Mouse (Mus musculus) cerebellum, adult 11-12 months (tissue): ENCODE results near the gene Cdk6.
"Not testable (repeated sequence)": the region's sequence is repeated elsewhere in the genome, so short reads cannot be mapped to it uniquely, and the experiment has no call there.

ENCODE experiments used
- DNase-seq: peaks from one replicate; pipeline ENCODE4 v3.0.0; 2022

Cdk6 gene

DNA sequence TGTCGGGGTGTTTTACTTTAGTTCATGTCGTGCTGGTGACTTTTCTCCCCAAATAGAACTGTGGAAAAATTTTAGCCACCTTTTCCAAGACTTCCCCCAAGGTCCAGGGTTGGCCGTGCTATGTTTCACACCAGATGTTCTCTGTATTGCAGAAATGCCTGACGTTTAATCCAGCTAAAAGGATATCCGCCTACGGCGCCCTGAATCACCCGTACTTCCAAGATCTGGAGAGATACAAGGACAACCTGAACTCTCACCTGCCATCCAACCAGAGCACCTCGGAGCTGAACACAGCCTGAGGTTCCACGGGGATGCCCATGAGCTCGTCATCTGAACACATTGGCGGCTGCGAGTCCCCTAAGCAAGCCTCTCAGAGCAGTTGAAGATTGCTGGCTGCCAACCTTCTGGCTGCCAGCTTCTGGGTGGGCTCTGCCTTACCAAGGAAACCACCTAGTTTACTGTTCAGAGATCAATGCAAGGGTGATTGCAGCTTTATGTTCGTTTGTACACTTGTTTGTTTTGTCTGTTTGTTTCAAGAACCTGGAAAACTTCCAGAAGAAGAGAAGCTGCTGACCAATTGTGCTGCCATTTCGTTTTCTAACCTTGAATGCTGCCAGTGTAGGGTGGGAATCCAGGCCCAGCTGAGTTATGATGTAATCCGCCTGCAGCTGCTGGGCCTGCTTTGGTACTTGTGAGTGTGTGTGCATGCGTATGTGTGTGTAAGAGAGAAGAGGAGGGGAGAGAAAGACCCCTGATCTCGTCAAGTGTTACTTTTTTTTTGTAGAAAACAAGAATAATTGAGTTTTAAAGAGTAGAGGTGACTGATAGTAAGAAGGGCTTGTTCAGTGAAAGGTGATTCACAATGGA lies 179.4 kb downstream of the Cdk6 start:
- no peak for DNase-seq

DNA sequence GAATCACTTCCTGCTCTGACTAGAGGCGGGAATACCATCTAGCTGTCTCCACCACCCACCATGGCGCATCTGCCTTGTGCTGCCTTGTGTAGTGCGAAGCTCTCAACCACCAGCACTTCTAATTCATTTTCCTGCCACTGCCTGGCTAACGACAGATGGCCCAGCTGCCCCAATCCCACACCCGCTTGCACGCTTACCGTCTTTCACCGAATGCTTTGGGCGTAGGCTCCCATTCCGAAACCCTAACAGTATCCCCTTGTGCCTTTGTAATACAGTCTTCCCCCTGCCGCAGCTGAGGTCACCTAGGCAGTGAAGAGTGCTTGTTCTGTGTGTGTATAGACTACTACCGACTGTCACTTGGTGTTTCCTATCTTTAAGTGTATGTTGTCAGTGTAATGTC lies 180.5 kb downstream of the Cdk6 start:
- no peak for DNase-seq

- no peak for DNase-seq
These were observed 181.5 kb downstream of the Cdk6 start for GRCm38 (mm10) chr5:3522826-3523225.

DNA sequence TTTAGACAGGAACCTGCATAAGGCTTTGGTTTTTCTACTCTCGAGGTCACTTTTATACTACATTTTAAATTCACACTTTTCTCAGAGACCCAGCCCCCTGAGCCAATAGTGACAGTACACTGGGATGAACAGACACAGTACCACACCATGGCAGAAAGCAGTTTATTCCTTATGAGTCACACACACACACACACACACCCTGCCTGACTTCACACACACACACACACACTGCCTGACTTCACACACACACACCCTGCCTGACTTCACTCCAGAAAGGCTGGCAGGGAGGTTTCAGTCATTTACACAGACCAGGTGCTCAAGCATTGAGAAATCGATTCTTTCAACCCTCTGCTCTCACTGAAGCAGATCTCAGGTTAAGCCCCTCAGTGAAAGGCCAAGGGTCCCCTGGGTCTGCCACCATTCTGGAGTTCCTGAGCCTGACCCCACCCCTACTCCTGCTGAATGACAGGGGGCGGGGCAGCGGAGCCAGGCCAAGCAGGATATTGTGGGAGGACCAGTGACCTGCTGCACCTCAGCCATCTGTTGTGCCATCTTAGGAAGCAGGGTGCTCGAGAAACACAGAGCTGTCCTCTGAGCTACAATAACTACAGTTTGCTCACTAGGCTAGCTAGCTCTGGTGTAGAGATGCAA lies 185.9 kb downstream of the Cdk6 start:
- DNase-seq: no peak

DNA sequence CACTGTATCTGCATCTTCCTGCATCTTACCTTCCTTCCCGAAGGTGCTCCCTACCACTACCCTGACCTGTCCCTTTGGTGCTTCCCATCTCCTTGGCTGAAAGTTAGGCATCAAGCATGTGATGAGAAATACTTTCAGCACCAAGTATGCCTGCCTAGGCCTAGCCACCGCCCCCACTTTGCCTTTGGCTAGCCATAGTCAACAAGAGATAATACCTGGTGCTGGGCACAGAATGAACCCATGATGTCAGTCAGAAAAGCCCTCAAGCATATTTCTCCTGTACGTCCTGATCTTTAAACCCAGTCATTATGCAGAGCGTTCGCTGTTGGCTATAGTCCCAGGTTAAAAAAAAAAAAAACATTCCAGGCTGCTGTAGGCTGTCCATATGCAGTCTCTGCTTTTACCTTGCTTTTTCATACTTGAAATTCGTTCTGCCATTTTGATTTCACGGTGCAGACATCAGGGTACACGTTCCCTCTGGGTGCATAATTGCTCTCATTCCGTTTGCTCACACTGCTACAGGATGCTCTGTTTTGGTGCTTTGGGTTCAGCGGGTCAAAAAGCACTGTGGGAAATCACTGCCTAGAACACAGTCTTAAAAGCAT lies 188.4 kb downstream of the Cdk6 start:
- DNase-seq: no peak

DNA sequence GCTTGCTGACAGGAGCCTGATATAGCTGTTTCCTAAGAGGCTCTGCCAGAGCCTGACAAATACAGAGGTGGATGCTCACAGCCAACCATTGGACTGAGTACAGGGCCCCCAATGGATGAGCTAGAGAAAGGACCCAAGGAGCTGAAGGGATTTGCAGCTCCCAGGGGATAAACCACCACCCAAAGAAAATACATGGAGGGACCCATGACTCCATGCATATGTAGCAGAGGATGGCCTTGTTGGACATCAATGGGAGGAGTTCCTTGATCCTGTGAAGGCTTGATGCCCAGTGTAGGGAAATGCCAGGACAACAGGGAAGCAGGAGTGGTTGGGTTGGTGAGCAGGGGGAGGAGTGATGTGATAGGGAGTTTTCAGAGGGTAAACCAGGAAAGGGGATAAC lies 190.8 kb downstream of the Cdk6 start:
- DNase-seq: not testable (repeated sequence)

- DNase-seq: no peak
These were observed 195.4 kb downstream of the Cdk6 start for GRCm38 (mm10) chr5:3536592-3537212.

- DNase-seq: no peak
These were observed 197.5 kb downstream of the Cdk6 start for GRCm38 (mm10) chr5:3538505-3539472.

GRCm38 (mm10) chr5:3541871-3542270 lies 200.6 kb downstream of the Cdk6 start:
- no peak for DNase-seq

DNA sequence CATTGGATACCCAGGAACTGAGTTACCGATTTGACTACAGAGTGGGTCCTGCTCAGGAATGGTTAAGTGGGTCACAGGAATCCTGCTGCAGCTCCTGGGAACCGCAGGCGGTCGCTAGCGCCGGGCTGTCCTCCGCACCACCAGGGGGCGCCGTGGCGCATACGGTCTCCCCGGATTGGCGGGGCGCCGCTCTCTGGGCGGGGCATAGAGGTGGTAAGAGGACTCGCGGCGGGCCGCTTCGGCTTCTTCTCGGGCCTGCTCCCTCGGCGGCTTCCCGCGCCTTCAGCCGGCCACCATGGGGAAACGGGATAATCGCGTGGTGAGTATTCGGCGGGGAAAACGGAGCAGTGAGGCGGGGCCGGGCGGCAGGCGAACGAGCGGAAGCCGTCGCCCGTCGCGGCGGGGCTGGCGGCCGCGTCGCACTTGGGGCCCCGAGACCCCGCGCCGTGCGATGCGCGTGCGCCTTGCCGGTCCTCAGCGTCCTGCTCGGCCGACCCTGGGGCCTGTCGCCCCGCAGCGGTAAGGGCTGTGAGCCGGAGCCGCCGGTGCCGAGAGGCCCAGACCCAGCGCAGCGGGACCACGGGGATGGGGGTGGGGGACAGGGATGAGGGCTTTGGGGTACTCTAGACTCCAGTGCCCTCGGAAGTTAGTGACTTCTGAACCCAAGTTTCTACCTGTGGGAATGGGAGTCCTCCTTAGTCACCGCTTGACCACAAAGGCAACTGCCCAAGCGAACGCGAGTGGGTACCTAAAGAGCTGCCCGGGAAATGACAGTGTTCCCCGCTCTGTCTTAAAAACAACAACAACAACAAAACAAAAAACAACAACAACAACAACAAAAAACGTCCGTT lies 202.6 kb downstream of the Cdk6 start, which contains the start of gene Fam133b:
TSS of gene Fam133b (plus strand) at position 205 of the 851 bp plus-strand sequence.
- DNase-seq: peak; percentile 91

- no peak for DNase-seq
These were observed 203.1 kb downstream of the Cdk6 start for GRCm38 (mm10) chr5:3544480-3544769.

DNA sequence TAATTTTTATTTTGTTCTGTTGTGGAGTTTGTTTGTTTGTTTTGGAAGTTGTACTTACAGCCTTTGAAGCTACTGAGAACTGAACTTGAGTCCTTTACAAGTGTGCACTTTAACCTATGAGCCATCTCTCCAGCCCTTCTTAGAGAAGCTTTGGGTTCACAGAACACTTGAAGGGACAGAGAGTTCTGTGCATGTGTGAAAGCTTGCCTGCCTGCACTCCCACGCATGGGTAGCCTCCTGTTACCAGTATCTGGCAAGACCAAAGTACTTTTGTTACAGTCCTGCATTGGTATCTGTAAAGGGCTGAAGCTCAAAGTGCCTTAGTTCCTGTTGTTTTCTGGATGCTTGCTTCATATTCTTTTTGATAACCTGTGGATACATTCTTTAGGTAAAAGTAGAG lies 204.9 kb downstream of the Cdk6 start:
- DNase-seq: no peak

DNA sequence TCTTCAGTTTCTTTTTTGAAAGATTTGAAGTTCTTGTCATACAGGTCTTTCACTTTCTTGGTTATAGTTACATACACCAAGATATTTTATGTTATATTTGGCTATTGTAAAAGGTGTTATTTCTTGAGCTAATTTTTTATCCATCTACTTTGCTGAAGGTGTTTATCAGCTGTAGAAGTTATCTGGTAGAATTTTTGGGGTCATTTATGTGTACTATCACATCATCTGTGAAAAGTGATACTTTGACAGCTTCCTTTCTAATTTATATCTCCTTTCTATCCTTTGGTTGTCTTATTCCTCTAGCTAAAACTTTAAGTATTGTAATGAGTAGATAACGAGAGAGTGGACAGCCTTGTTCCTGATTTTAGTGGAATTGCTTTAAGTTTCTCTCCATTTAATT lies 210.2 kb downstream of the Cdk6 start:
- no peak for DNase-seq

- DNase-seq: no peak
These were observed 212.9 kb downstream of the Cdk6 start for GRCm38 (mm10) chr5:3554198-3554597.

DNA sequence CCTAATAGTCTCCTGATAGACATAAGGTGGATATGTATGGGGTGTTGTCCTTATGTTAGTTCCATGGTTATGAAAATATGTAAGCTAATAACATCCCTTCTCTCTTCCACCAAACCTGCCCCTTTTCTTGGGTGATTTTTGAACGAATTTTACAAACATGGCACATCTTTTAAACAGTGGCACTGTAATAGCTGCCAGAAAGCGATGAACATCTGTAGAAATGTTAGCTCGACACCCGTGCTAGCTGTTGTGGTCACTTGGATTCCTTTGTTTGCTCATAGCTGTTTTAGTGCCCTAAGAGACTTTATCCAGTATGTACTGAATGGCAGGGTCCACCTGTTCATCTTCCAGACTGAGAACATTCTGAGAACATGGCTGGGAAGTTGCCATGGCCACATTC lies 230.0 kb downstream of the Cdk6 start, which contains the start of gene 1700109H08Rik:
TSS of gene 1700109H08Rik (plus strand) at position 301 of the 400 bp plus-strand sequence.
- DNase-seq: no peak

DNA sequence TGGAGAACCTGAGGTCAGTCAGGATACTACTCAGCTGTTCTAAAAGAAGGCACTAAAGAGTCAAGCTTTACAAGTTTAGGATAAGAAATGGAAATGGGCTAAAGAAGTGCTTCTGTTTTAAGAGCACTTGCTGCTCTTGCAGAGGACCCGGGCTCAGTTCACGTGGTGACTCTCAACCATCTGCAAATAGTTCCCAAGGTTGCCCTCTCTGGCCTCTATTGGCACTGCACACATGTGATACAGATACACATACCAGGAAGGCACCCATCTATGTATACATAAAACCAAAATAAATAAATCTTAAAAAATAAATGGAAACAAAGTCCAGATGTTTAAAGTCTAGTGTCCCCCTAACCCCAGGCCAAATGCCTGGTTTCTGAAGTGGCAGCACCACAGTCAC lies 233.5 kb downstream of the Cdk6 start:
- DNase-seq: no peak

DNA sequence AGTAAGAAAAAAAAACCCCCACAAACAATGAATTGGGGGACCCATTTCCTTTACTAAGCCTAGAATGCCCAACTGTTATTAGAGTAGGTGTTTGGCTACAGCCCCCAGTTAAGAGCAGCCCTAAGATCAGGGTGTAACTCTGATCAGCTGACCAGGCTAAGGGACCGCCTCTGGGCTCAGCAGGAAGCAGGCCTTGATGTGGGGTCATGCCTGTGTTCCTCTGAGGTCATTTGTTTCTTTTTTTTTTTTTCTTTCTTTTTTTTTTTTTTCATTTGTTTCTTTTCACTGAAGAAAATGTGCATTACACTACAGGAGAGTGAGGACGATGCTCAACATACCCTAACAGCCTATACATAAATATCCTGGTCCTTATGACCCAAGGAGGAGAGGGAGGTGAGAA lies 236.7 kb downstream of the Cdk6 start:
- DNase-seq: no peak

DNA sequence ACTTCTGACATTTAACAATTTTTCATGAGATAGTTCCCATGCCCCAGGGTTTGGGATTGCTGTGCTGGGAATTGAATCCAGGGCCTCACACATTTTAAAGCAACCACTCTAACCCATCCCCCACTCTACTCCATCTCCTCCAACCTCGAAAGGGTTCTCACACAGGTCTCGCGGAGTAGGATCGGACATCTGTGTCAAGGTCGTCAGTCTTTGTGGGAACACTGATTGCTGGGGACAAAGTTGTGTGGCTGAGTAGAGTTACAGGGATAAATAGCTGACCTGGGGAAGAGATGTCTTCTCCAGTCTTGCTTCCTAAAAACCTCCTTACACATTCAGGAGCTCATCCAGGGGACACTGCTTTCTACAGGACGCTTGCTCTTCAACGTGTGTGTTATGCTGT lies 237.8 kb downstream of the Cdk6 start:
- DNase-seq: no peak
